Mouse (Mus musculus) bone marrow macrophage, adult 2 months (primary cell): ENCODE data around the gene Yif1a.

Source experiments
- CTCF ChIP-seq: IDR thresholded peaks from 2 replicates; pipeline ENCODE4 v1.5.1; 2012; ENCODE audit warnings: low read depth, mild to moderate bottlenecking, low read length, moderate library complexity
- POLR2A ChIP-seq: IDR thresholded peaks from 2 replicates; pipeline ENCODE4 v1.6.1; 2012; ENCODE audit warnings: mild to moderate bottlenecking, low read depth, low read length, borderline replicate concordance

DNA sequence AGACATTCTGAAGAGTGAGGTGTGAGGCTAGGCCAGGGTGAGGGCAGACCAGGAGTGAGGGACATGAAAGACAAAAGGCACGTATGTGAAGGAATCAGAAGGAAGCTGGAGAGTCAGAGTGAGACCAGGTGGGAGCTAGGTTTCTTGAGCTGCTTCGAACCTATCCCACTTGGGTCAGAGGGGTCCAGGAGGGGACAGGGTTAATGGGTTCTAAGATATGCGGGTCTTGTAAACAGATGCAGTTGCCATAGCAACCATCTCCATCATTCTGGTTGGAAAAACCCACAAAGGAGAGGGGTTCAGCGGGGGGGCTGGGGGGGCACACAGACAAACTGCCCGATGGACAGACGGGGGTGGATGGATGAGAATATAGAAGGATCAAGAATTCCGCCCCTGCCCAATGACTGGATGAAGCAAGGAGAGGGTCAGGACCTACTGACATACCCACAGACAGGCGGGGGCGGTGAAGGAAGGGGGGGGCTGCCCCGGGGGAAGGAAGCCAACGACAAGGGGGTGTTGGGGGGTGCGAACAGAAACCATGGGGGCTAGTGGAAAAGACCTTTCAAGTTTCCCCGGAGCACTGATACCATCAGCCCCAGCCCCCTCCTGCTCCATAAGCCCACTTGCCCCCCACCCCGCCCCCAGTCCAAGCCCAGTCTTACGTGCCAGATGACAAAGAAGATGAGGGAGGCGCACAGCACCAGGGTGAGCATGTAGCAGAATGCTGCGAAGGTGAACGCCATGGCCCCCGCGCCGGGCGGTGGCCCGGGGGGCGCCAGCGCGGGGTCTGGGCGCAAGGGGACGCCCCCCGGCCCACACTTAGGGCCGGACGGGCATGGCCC, 9.4 kb downstream of the Yif1a start:
- TF ChIP-seq CTCF (no peak), POLR2A (no peak)
